Mouse (Mus musculus): ENCODE data around the gene Hoxa4. TPM values are rescaled to one million over a fixed set of nuclear protein-coding genes. Genes with fewer than 3 reads are reported as not detected.

The Hoxa4 gene
- polyA plus RNA-seq, 2 experiments: 0.14 to 0.26 TPM

DNA sequence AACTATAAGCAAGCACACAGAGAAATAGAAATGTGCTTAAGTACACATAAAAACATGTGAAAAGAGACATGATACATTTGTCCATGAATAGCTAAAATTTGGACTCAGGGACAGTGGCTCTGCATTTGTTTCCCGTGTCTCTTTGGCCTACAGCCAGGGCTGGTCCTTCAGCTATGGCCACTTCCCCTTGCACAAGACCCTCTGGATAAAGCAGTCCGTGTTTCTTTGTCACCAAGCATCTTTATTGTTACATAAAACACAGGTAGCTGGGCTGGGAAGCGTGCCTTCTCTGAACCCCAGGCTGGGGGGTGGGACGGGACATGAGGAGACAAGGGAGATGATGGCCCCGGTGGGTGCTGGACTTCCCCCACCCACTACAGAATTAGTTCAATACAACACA is 22.7 kb upstream of the Hoxa4 start:
- TF ChIP-seq CTCF (IDR thresholded peaks at IDR 0.05; ENCODE audit: low read depth) (no peak), EP300 (IDR thresholded peaks at IDR 0.05; ENCODE audit: low read depth) (no peak)
- no peak overlapping the region for H3K4me2 ChIP-seq (ENCODE audit: low read depth)
- H3K4me3 ChIP-seq (ENCODE audit: insufficient read depth in 1 of 2, low read depth in 2 of 2, low read length in 2 of 2): no peak overlapping the region
- DNase-seq (ENCODE audit: low read depth in 3 of 3, low spot score in 3 of 3): no peak
- H3K4me1 ChIP-seq (replicated peaks; ENCODE audit: control insufficient read depth in 2 of 2, insufficient read depth in 2 of 2, low read length in 1 of 2): no peaks in the 10 kb centered on the region
- no peaks in the 10 kb centered on the region for H3K36me3 ChIP-seq (replicated peaks; ENCODE audit: control insufficient read depth, insufficient read depth, low read depth)
- no peak for ATAC-seq (ENCODE audit: insufficient read depth)
- no peaks in the 10 kb centered on the region for H3K9me3 ChIP-seq (ENCODE audit: control insufficient read depth, low read length)
- H3K9ac ChIP-seq (replicated peaks): no peak overlapping the region
- H3K27ac ChIP-seq: no peak overlapping the region
- WGBS (ENCODE audit: insufficient replicate concordance): 20% methylated on average over 5 of the region's 5 CpGs
- peaks cover 99% of the 10 kb centered on the region for H3K27me3 ChIP-seq (ENCODE audit: control insufficient read depth, insufficient read depth, low read length)

GRCm38 (mm10) chr6:52213119-52213986 is 21.8 kb upstream of the Hoxa4 start, which contains the start of the genes Hoxa3 and Gm28308:
Gene Hoxa3, minus strand, starts transcription at chr6:52213336.
Gene Gm28308, minus strand, starts transcription at chr6:52213339.
- Histone ChIP-seq H3K9ac (replicated peaks) (no peak within 1 kb of the TSS), H3K4me3 (ENCODE audit: insufficient read depth in 1 of 2, low read depth in 2 of 2, low read length in 2 of 2) (peak within 1 kb of the TSS; percentile 11 to 18; a peak in 3 of 4 replicates), H3K36me3 (replicated peaks; ENCODE audit: control insufficient read depth, insufficient read depth, low read depth) (no peaks in the 10 kb centered on the region), H3K27ac (no peak within 1 kb of the TSS), H3K4me1 (replicated peaks; ENCODE audit: control insufficient read depth in 2 of 2, insufficient read depth in 2 of 2, low read length in 1 of 2) (no peaks in the 10 kb centered on the region), H3K9me3 (ENCODE audit: control insufficient read depth, low read length) (no peaks in the 10 kb centered on the region), H3K4me2 (ENCODE audit: low read depth) (peak within 1 kb of the TSS; percentile 32), H3K27me3 (ENCODE audit: control insufficient read depth, insufficient read depth, low read length) (peaks cover 99% of the 10 kb centered on the region)
- DNase-seq (ENCODE audit: low read depth in 3 of 3, low spot score in 3 of 3): no peak
- TF ChIP-seq EP300 (IDR thresholded peaks at IDR 0.05; ENCODE audit: low read depth) (no peak), CTCF (IDR thresholded peaks at IDR 0.05; ENCODE audit: low read depth) (no peak)
- 5% methylated on average over 38 of the region's 38 CpGs for WGBS (ENCODE audit: insufficient replicate concordance)
- no peak for ATAC-seq (ENCODE audit: insufficient read depth)

DNA sequence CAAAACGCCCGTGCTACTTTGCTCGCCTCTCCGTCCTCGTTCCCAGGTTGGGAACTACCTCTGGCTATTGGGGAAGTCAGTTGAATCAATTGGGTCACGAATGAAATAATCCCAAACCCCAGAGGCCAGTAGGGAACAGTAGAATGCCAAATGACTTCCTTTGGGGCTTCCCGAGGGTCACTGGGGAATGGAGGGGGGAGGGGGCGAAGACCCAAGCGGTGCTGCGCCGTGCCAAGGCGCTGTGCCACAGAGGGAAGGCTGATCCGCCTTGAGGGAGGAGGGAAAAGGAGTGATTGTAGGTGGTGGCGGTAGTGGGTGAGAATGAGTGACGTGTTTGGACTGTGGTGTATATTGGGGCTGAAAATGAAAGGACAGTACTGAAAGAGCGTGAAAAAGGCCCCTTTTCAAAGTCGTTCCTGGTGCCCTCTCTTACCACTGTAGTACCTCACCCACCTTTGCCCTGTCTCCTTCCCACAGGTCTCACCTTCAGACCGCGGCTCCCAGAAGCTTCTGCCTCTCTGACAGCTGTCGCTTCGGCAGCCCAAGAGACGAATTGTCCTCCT is 21.1 kb upstream of the Hoxa4 start:
- Histone ChIP-seq H3K36me3 (replicated peaks; ENCODE audit: control insufficient read depth, insufficient read depth, low read depth) (no peaks in the 10 kb centered on the region), H3K4me2 (ENCODE audit: low read depth) (peak overlapping the region; percentile 32), H3K27me3 (ENCODE audit: control insufficient read depth, insufficient read depth, low read length) (peaks cover 97% of the 10 kb centered on the region), H3K4me1 (replicated peaks; ENCODE audit: control insufficient read depth in 2 of 2, insufficient read depth in 2 of 2, low read length in 1 of 2) (no peaks in the 10 kb centered on the region), H3K9me3 (ENCODE audit: control insufficient read depth, low read length) (no peaks in the 10 kb centered on the region), H3K9ac (replicated peaks) (no peak overlapping the region), H3K27ac (no peak overlapping the region), H3K4me3 (ENCODE audit: insufficient read depth in 1 of 2, low read depth in 2 of 2, low read length in 2 of 2) (peak overlapping the region; percentile 11 to 18; a peak in 3 of 4 replicates)
- TF ChIP-seq EP300 (IDR thresholded peaks at IDR 0.05; ENCODE audit: low read depth): no peak
- no peak for TF ChIP-seq CTCF (IDR thresholded peaks at IDR 0.05; ENCODE audit: low read depth)
- WGBS (ENCODE audit: insufficient replicate concordance): under 1% methylated on average over 22 of the region's 22 CpGs
- DNase-seq (ENCODE audit: low read depth in 3 of 3, low spot score in 3 of 3) (no peak), ATAC-seq (ENCODE audit: insufficient read depth) (no peak)

DNA sequence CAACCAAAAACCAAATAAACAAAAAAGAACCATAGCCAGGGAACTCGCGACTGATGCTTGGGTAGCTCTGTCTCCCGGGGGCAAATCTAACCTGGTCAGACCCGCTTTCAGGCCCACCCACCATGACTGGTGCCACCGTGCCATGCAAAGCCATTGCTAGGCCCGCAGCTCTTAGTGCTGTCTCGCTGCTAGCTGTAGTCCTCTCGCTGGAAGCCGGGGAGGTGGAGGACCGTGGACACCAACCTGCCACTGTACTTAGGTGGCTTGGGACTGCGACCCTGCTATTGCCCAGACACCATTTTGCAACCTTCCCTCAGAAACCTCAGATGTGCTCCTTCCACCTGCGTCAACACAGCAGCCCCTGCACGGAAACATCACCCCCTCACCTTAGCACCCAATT is 20.4 kb upstream of the Hoxa4 start:
- TF ChIP-seq CTCF (IDR thresholded peaks at IDR 0.05; ENCODE audit: low read depth): no peak
- TF ChIP-seq EP300 (IDR thresholded peaks at IDR 0.05; ENCODE audit: low read depth): no peak
- ATAC-seq (ENCODE audit: insufficient read depth): no peak
- Histone ChIP-seq H3K9me3 (ENCODE audit: control insufficient read depth, low read length) (no peaks in the 10 kb centered on the region), H3K4me2 (ENCODE audit: low read depth) (no peak overlapping the region; the same call in 1 of the 2 replicates), H3K27me3 (ENCODE audit: control insufficient read depth, insufficient read depth, low read length) (peaks cover 97% of the 10 kb centered on the region), H3K9ac (replicated peaks) (no peak overlapping the region), H3K4me3 (ENCODE audit: insufficient read depth in 1 of 2, low read depth in 2 of 2, low read length in 2 of 2) (no peak overlapping the region), H3K36me3 (replicated peaks; ENCODE audit: control insufficient read depth, insufficient read depth, low read depth) (no peaks in the 10 kb centered on the region), H3K27ac (no peak overlapping the region), H3K4me1 (replicated peaks; ENCODE audit: control insufficient read depth in 2 of 2, insufficient read depth in 2 of 2, low read length in 1 of 2) (no peaks in the 10 kb centered on the region)
- 2% methylated on average over 13 of the region's 13 CpGs for WGBS (ENCODE audit: insufficient replicate concordance)
- no peak for DNase-seq (ENCODE audit: low read depth in 3 of 3, low spot score in 3 of 3)
